Comparison of ENCODE assay signal across 8 mouse cellular contexts in genomic region chr2:92376300-92376699, GRCm38 (mm10). TPM values are rescaled to one million over a fixed set of nuclear protein-coding genes. Genes with fewer than 3 reads are reported as not detected.
A peak's percentile ranks its signal among the peaks of the same experiment; 100 is the strongest.
DNase-seq lines count a peak whose midpoint lies in the region; ATAC-seq and TF ChIP-seq lines count a peak whose summit lies in the region.

No protein-coding gene starts in this region.

- intact Hi-C loops in gastrocnemius, adult 2 months (cut with DNase I) = loop anchor here (5.0 kb wide), 1 partner anchor 46 kb away; no protein-coding TSS in a partner anchor
- intact Hi-C loops in gastrocnemius, postnatal 36 days (cut with DNase I) = loop anchor here (5.0 kb wide), 1 partner anchor 41 kb away; no protein-coding TSS in a partner anchor

- H3K9me3 ChIP-seq in forebrain, embryonic 13.5 days (replicated peaks) = no peaks in the 10 kb centered on the region
- no peaks in the 10 kb centered on the region for H3K9me3 ChIP-seq in liver, embryonic 13.5 days (replicated peaks)

- 88% methylated on average over 6 of the region's 6 CpGs for WGBS in forebrain, embryonic 13.5 days
- 57% methylated on average over 6 of the region's 6 CpGs for WGBS in liver, embryonic 13.5 days (ENCODE audit: insufficient replicate concordance)

- no peak for ATAC-seq in forebrain, embryonic 13.5 days
- no peak for ATAC-seq in liver, embryonic 13.5 days (ENCODE audit: low read depth)

- H3K4me3 ChIP-seq in gastrocnemius, adult 2 months = peak overlapping the region; percentile 77
- peak overlapping the region; percentile 80 for H3K4me3 ChIP-seq in forebrain, embryonic 13.5 days
- H3K4me3 ChIP-seq in liver, embryonic 13.5 days (replicated peaks) = peak overlapping the region; percentile 87

- DNase-seq in gastrocnemius, adult 2 months = no peak
- no peak for DNase-seq in gastrocnemius, postnatal 4 days (ENCODE audit: low spot score in 2 of 2)
- peak; percentile 39 for DNase-seq in CD4-positive helper T cell, adult 2 months (ENCODE audit: low read depth, low spot score)
- no peak for DNase-seq in liver, embryonic 13.5 days
- DNase-seq in gastrocnemius, postnatal 36 days = no peak
- DNase-seq in cerebellum, postnatal 10 days = no peak
- DNase-seq in ovary, adult 18-20 months (ENCODE audit: low spot score) = no peak

- H3K9ac ChIP-seq in forebrain, embryonic 13.5 days = peak overlapping the region; percentile 80
- peak overlapping the region; percentile 88 for H3K9ac ChIP-seq in liver, embryonic 13.5 days

- peak overlapping the region; percentile 82 for H3K4me2 ChIP-seq in forebrain, embryonic 13.5 days
- H3K4me2 ChIP-seq in liver, embryonic 13.5 days = peak overlapping the region; percentile 95

- H3K4me1 ChIP-seq in forebrain, embryonic 13.5 days = peaks cover 41% of the 10 kb centered on the region
- H3K4me1 ChIP-seq in liver, embryonic 13.5 days (replicated peaks) = peaks cover 31% of the 10 kb centered on the region

- TF ChIP-seq CTCF in gastrocnemius, adult 2 months (IDR thresholded peaks at IDR 0.05) = no peak

- peak overlapping the region; percentile 94 for H3K27ac ChIP-seq in gastrocnemius, adult 2 months
- no peak overlapping the region for H3K27ac ChIP-seq in forebrain, embryonic 13.5 days
- peak overlapping the region; percentile 79; the same call in 1 of the 2 replicates for H3K27ac ChIP-seq in liver, embryonic 13.5 days

- peaks cover 43% of the 10 kb centered on the region for H3K36me3 ChIP-seq in forebrain, embryonic 13.5 days (ENCODE audit: poor library complexity, severe bottlenecking)
- H3K36me3 ChIP-seq in liver, embryonic 13.5 days = peaks cover 44% of the 10 kb centered on the region

- peaks cover 7% of the 10 kb centered on the region for H3K27me3 ChIP-seq in forebrain, embryonic 13.5 days
- H3K27me3 ChIP-seq in liver, embryonic 13.5 days = peaks cover 23% of the 10 kb centered on the region

RNA-seq across cellular contexts. Expression of gene Large2, which starts 1.6 kb away (rescaled TPM):
- under 1 TPM in 1 of 2 experiments, not detected in 1; 0.64 TPM for total RNA-seq in gastrocnemius, adult 2 months (2021)
- under 1 TPM in 1 of 2 experiments, not detected in 1; 0.47 TPM for total RNA-seq in gastrocnemius, postnatal 4 days (2021)
- 1.5 and 2.4 TPM in 2 replicates for polyA plus RNA-seq in forebrain, embryonic 13.5 days (2015; fragmentation: Nextera tagmentation; extraction: Ambion mirVana)
- polyA plus RNA-seq in liver, embryonic 13.5 days (2015; fragmentation: Nextera tagmentation; extraction: Ambion mirVana) = 1.6 and 2.2 TPM in 2 replicates
- under 1 TPM; 0.52 to 0.84 TPM for total RNA-seq in gastrocnemius, postnatal 36 days (2021)

RNA-seq across cellular contexts. Expression of gene Pex16, which starts 1.8 kb away (rescaled TPM):
- 10 to 100 TPM; 15.9 to 19.5 TPM for total RNA-seq in gastrocnemius, adult 2 months (2021)
- 10 to 100 TPM; 23.0 to 23.1 TPM for total RNA-seq in gastrocnemius, postnatal 4 days (2021)
- polyA plus RNA-seq in forebrain, embryonic 13.5 days (2015; fragmentation: Nextera tagmentation; extraction: Ambion mirVana) = 33.8 and 33.9 TPM in 2 replicates
- 19.7 and 21.7 TPM in 2 replicates for polyA plus RNA-seq in liver, embryonic 13.5 days (2015; fragmentation: Nextera tagmentation; extraction: Ambion mirVana)
- 10 to 100 TPM; 14.1 to 23.0 TPM for total RNA-seq in gastrocnemius, postnatal 36 days (2021)

RNA-seq across cellular contexts. Expression of gene 1700029I15Rik, which starts 6.0 kb away (rescaled TPM):
- 1 to 10 TPM in 1 of 2 experiments, under 1 TPM in 1; 0.69 to 1.1 TPM for total RNA-seq in gastrocnemius, adult 2 months (2021)
- 1 to 10 TPM; 1.8 to 2.6 TPM for total RNA-seq in gastrocnemius, postnatal 4 days (2021)
- 6.2 and 6.6 TPM in 2 replicates for polyA plus RNA-seq in forebrain, embryonic 13.5 days (2015; fragmentation: Nextera tagmentation; extraction: Ambion mirVana)
- 1.1 and 1.2 TPM in 2 replicates for polyA plus RNA-seq in liver, embryonic 13.5 days (2015; fragmentation: Nextera tagmentation; extraction: Ambion mirVana)
- total RNA-seq in gastrocnemius, postnatal 36 days (2021) = under 1 TPM; 0.81 to 0.99 TPM

RNA-seq across cellular contexts. Expression of gene Mapk8ip1, which starts 24.8 kb away (rescaled TPM):
- total RNA-seq in gastrocnemius, adult 2 months (2021) = 1 to 10 TPM; 3.0 to 3.9 TPM
- 10 to 100 TPM; 41.2 to 41.5 TPM for total RNA-seq in gastrocnemius, postnatal 4 days (2021)
- 66.9 and 71.1 TPM in 2 replicates for polyA plus RNA-seq in forebrain, embryonic 13.5 days (2015; fragmentation: Nextera tagmentation; extraction: Ambion mirVana)
- polyA plus RNA-seq in liver, embryonic 13.5 days (2015; fragmentation: Nextera tagmentation; extraction: Ambion mirVana) = 1.7 and 1.9 TPM in 2 replicates
- total RNA-seq in gastrocnemius, postnatal 36 days (2021) = 1 to 10 TPM; 6.9 to 7.2 TPM

RNA-seq across cellular contexts. Expression of gene Cry2, which starts 57.5 kb away (rescaled TPM):
- total RNA-seq in gastrocnemius, adult 2 months (2021) = 10 to 100 TPM; 12.5 to 26.8 TPM
- 10 to 100 TPM; 47.6 to 59.3 TPM for total RNA-seq in gastrocnemius, postnatal 4 days (2021)
- 28.2 and 29.4 TPM in 2 replicates for polyA plus RNA-seq in forebrain, embryonic 13.5 days (2015; fragmentation: Nextera tagmentation; extraction: Ambion mirVana)
- polyA plus RNA-seq in liver, embryonic 13.5 days (2015; fragmentation: Nextera tagmentation; extraction: Ambion mirVana) = 9.1 and 10.7 TPM in 2 replicates
- 10 to 100 TPM; 16.9 to 21.9 TPM for total RNA-seq in gastrocnemius, postnatal 36 days (2021)
